Comparison of ENCODE assay signal across 9 mouse cellular contexts in genomic region chr9:65140491-65140890, GRCm38 (mm10). TPM values are rescaled to one million over a fixed set of nuclear protein-coding genes. Genes with fewer than 3 reads are reported as not detected.
DNase-seq lines count a peak whose midpoint lies in the region; ATAC-seq lines count a peak whose summit lies in the region.
"Had no signal": no experiment of that assay in that cellular context is flagged by ENCODE, and none has a peak within 500 bp of the region (broad histone marks: within the 10 kb centered on the region; RNA-seq: fewer than 3 reads in every experiment).

No protein-coding gene starts in this region.

- no peaks in the 10 kb centered on the region for H3K9me3 ChIP-seq in kidney, embryonic 14.5 days (ENCODE audit: control insufficient read depth, low read length)
- no peaks in the 10 kb centered on the region for H3K9me3 ChIP-seq in embryonic facial prominence, embryonic 13.5 days
- no peaks in the 10 kb centered on the region for H3K9me3 ChIP-seq in intestine, embryonic 16.5 days (ENCODE audit: control insufficient read depth, low read length)
- no peaks in the 10 kb centered on the region for H3K9me3 ChIP-seq in neural tube, embryonic 11.5 days (ENCODE audit: control insufficient read depth, low read length)

- no peak for ATAC-seq in kidney, embryonic 14.5 days (ENCODE audit: low FRiP score, low TSS enrichment)
- ATAC-seq in embryonic facial prominence, embryonic 13.5 days (ENCODE audit: insufficient number of reproducible peaks, insufficient read depth, low FRiP score, low TSS enrichment, low read depth) = no peak
- ATAC-seq in intestine, embryonic 16.5 days = no peak
- ATAC-seq in neural tube, embryonic 11.5 days (ENCODE audit: insufficient read depth, low FRiP score, low TSS enrichment) = no peak

- H3K4me2 ChIP-seq in kidney, embryonic 14.5 days (replicated peaks; ENCODE audit: low read depth, low read length) = peak overlapping the region; percentile 96
- peak overlapping the region; percentile 85 for H3K4me2 ChIP-seq in embryonic facial prominence, embryonic 13.5 days
- peak overlapping the region; percentile 100 for H3K4me2 ChIP-seq in intestine, embryonic 16.5 days (ENCODE audit: low read depth, low read length)
- peak overlapping the region; percentile 82 for H3K4me2 ChIP-seq in neural tube, embryonic 11.5 days (ENCODE audit: low read depth)

- peak overlapping the region; percentile 77 for H3K4me3 ChIP-seq in kidney, embryonic 14.5 days (ENCODE audit: low read length)
- peak overlapping the region; percentile 79 for H3K4me3 ChIP-seq in embryonic facial prominence, embryonic 13.5 days
- H3K4me3 ChIP-seq in intestine, embryonic 16.5 days (ENCODE audit: low read length) = peak overlapping the region; percentile 75
- H3K4me3 ChIP-seq in neural tube, embryonic 11.5 days (ENCODE audit: low read depth, low read length) = peak overlapping the region; percentile 94

- H3K27me3 ChIP-seq in kidney, embryonic 14.5 days (ENCODE audit: control insufficient read depth, insufficient read depth, low read length) = peaks cover 7% of the 10 kb centered on the region; the same call in 1 of the 2 replicates
- H3K27me3 ChIP-seq in embryonic facial prominence, embryonic 13.5 days = no peaks in the 10 kb centered on the region; the same call in 1 of the 2 replicates
- H3K27me3 ChIP-seq in intestine, embryonic 16.5 days (replicated peaks; ENCODE audit: control insufficient read depth, insufficient read depth, low read length) = peaks cover 8% of the 10 kb centered on the region; the same call in 1 of the 2 replicates
- no peaks in the 10 kb centered on the region for H3K27me3 ChIP-seq in neural tube, embryonic 11.5 days (ENCODE audit: control insufficient read depth, insufficient read depth, low read length)

- DNase-seq in kidney, adult 11 months = no peak
- no peak for DNase-seq in neural tube, embryonic 11.5 days (ENCODE audit: low spot score)
- DNase-seq in adrenal gland, adult 8-10 months = no peak
- no peak for DNase-seq in frontal cortex, postnatal 25 days (ENCODE audit: low spot score in 2 of 2)
- DNase-seq in gastrocnemius, postnatal 4 days (ENCODE audit: low spot score in 2 of 2) = no peak

- H3K36me3 ChIP-seq in kidney, embryonic 14.5 days (ENCODE audit: control insufficient read depth, insufficient read depth, low read length) = no peaks in the 10 kb centered on the region
- H3K36me3 ChIP-seq in embryonic facial prominence, embryonic 13.5 days = peaks cover 12% of the 10 kb centered on the region
- no peaks in the 10 kb centered on the region for H3K36me3 ChIP-seq in intestine, embryonic 16.5 days (ENCODE audit: control insufficient read depth, insufficient read depth, low read length)
- H3K36me3 ChIP-seq in neural tube, embryonic 11.5 days (ENCODE audit: control insufficient read depth, insufficient read depth, low read length) = no peaks in the 10 kb centered on the region; the same call in 1 of the 2 replicates

- H3K4me1 ChIP-seq in kidney, embryonic 14.5 days (ENCODE audit: control insufficient read depth, insufficient read depth, low read length) = peaks cover 18% of the 10 kb centered on the region; the same call in 1 of the 2 replicates
- H3K4me1 ChIP-seq in embryonic facial prominence, embryonic 13.5 days = peaks cover 17% of the 10 kb centered on the region
- H3K4me1 ChIP-seq in intestine, embryonic 16.5 days (ENCODE audit: control insufficient read depth, insufficient read depth, low read length) = peaks cover 13% of the 10 kb centered on the region
- peaks cover 26% of the 10 kb centered on the region for H3K4me1 ChIP-seq in neural tube, embryonic 11.5 days (ENCODE audit: control insufficient read depth, insufficient read depth, low read length)

- H3K9ac ChIP-seq in kidney, embryonic 14.5 days (ENCODE audit: low read depth, low read length) = peak overlapping the region; percentile 88
- H3K9ac ChIP-seq in embryonic facial prominence, embryonic 13.5 days = peak overlapping the region; percentile 86
- H3K9ac ChIP-seq in intestine, embryonic 16.5 days (ENCODE audit: low read depth, low read length) = peak overlapping the region; percentile 75
- peak overlapping the region; percentile 98 for H3K9ac ChIP-seq in neural tube, embryonic 11.5 days (ENCODE audit: low read length)

- H3K27ac ChIP-seq in kidney, embryonic 14.5 days (ENCODE audit: low read depth, low read length) = peak overlapping the region; percentile 82; the same call in 1 of the 2 replicates
- H3K27ac ChIP-seq in embryonic facial prominence, embryonic 13.5 days = peak overlapping the region; percentile 87
- H3K27ac ChIP-seq in intestine, embryonic 16.5 days (ENCODE audit: low read length) = 0 out of 2 replicates have a peak overlapping the region, but pooled peaks have one; percentile 49
- peak overlapping the region; percentile 97 for H3K27ac ChIP-seq in neural tube, embryonic 11.5 days (ENCODE audit: low read depth, low read length)

- under 1% methylated on average over 8 of the region's 8 CpGs for WGBS in kidney, embryonic 14.5 days
- WGBS in embryonic facial prominence, embryonic 13.5 days = 2% methylated on average over 8 of the region's 8 CpGs
- 3% methylated on average over 8 of the region's 8 CpGs for WGBS in intestine, embryonic 16.5 days
- WGBS in neural tube, embryonic 11.5 days = under 1% methylated on average over 8 of the region's 8 CpGs

RNA-seq across cellular contexts. Expression of gene Igdcc3, which starts 0.5 kb away (rescaled TPM):
- polyA plus RNA-seq in kidney, embryonic 14.5 days (2014; fragmentation: Nextera tagmentation; extraction: Ambion mirVana) = 4.5 and 6.1 TPM in 2 replicates
- 2.1 and 3.0 TPM in 2 replicates for polyA plus RNA-seq in embryonic facial prominence, embryonic 13.5 days (2015; fragmentation: Nextera tagmentation; extraction: Ambion mirVana)
- 0.12 and 0.60 TPM in 2 replicates for polyA plus RNA-seq in intestine, embryonic 16.5 days (2015; fragmentation: Nextera tagmentation; extraction: Ambion mirVana)
- polyA plus RNA-seq in neural tube, embryonic 11.5 days (2014; fragmentation: Nextera tagmentation; extraction: Ambion mirVana) = 60.7 and 71.9 TPM in 2 replicates
- total RNA-seq in adrenal gland, adult 8-10 months (2022) = 1 to 10 TPM in 3 of 4 experiments, under 1 TPM in 1; 0.84 to 4.0 (median 2.4) TPM
- under 1 TPM; 0.88 to 0.91 TPM for total RNA-seq in gastrocnemius, postnatal 4 days (2021)
- polyA plus RNA-seq: large intestine, adult 2 months had no signal

RNA-seq across cellular contexts. Expression of gene Igdcc4, which starts 39.2 kb away (rescaled TPM):
- 12.7 and 16.4 TPM in 2 replicates for polyA plus RNA-seq in kidney, embryonic 14.5 days (2014; fragmentation: Nextera tagmentation; extraction: Ambion mirVana)
- polyA plus RNA-seq in embryonic facial prominence, embryonic 13.5 days (2015; fragmentation: Nextera tagmentation; extraction: Ambion mirVana) = 31.0 and 31.7 TPM in 2 replicates
- 13.0 and 14.5 TPM in 2 replicates for polyA plus RNA-seq in intestine, embryonic 16.5 days (2015; fragmentation: Nextera tagmentation; extraction: Ambion mirVana)
- 12.3 and 14.1 TPM in 2 replicates for polyA plus RNA-seq in neural tube, embryonic 11.5 days (2014; fragmentation: Nextera tagmentation; extraction: Ambion mirVana)
- total RNA-seq in adrenal gland, adult 8-10 months (2022) = 10 to 100 TPM; 28.6 to 67.1 (median 44.5) TPM
- total RNA-seq in gastrocnemius, postnatal 4 days (2021) = 100 to 1,000 TPM; 152 to 153 TPM

RNA-seq across cellular contexts. Expression of gene Parp16, which starts 54.7 kb away (rescaled TPM):
- polyA plus RNA-seq in kidney, embryonic 14.5 days (2014; fragmentation: Nextera tagmentation; extraction: Ambion mirVana) = 4.7 and 7.9 TPM in 2 replicates
- 7.1 and 8.1 TPM in 2 replicates for polyA plus RNA-seq in embryonic facial prominence, embryonic 13.5 days (2015; fragmentation: Nextera tagmentation; extraction: Ambion mirVana)
- polyA plus RNA-seq in intestine, embryonic 16.5 days (2015; fragmentation: Nextera tagmentation; extraction: Ambion mirVana) = 10.8 and 11.0 TPM in 2 replicates
- 4.9 and 6.1 TPM in 2 replicates for polyA plus RNA-seq in neural tube, embryonic 11.5 days (2014; fragmentation: Nextera tagmentation; extraction: Ambion mirVana)
- total RNA-seq in adrenal gland, adult 8-10 months (2022) = 10 to 100 TPM; 16.2 to 44.2 (median 33.1) TPM
- total RNA-seq in gastrocnemius, postnatal 4 days (2021) = 1 to 10 TPM; 8.3 to 9.1 TPM
